Mouse (Mus musculus) cerebellum, adult 2 months (tissue): ENCODE results near the gene Hmga1.

Experiments used
- CTCF ChIP-seq: fragments of 200-500 bp; IDR thresholded peaks from 2 replicates; pipeline ENCODE4 v1.5.1; 2011; ENCODE audit warnings: low read depth, mild to moderate bottlenecking, control low read depth, low read length, moderate library complexity, borderline replicate concordance; ENCODE audit not compliant: insufficient read depth
- POLR2A ChIP-seq: fragments of 200-500 bp; IDR thresholded peaks from 2 replicates; pipeline ENCODE4 v1.6.1; 2011; ENCODE audit warnings: low read length, control low read depth, borderline replicate concordance; ENCODE audit not compliant: insufficient read depth

DNA sequence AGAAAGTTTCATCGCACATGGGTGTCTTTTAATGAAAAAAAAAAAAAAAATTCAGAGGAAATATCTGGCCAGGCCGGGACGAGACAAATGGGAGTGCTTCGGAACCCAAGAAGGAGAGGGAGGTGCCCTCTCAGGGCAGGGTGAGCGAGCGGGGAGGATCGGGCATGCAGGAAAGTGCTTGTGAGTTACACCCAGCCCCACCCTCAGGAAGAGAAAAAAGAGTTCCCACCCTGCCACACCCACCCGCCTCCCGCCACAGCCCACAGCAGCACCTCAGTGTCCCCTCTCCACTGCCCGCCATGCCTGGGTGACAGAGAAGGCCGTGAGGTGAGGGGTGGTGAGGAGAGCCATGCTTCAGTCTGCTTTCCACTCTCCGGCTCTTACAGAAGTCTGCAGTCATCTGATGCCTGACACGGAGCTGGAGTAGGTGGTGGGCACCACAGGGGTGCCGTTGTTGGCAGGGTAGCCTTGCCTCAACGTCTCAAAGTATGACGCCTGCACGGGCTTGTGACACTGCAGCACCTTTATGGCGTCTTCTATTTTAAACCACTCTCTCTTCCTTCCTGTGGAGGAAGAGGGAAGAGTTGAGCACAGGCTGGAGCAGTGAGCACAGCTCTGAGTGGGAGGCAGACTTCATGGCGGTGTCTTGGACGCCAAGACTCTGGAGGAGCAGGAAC is 24.2 kb downstream of the Hmga1 start:
- TF ChIP-seq CTCF, result no peak
- no peak for TF ChIP-seq POLR2A
